Mouse (Mus musculus) MEL (cell line): ENCODE results near the gene Rmdn2.

ENCODE experiments used
- CHD2 ChIP-seq: IDR thresholded peaks from 2 replicates; pipeline ENCODE4 v1.6.1; 2011; ENCODE audit warnings: low read length, improper control_type of control experiment
- CTCF ChIP-seq, 3 experiments: IDR thresholded peaks in 2 of 3; conservative IDR thresholded peaks in 1 of 3; 2 replicates each; pipeline ENCODE4 v1.5.1; 2011 to 2012; ENCODE audit warnings: low read length in 3 of 3, low read depth in 2 of 3, mild to moderate bottlenecking in 2 of 3, improper control_type of control experiment in 1 of 3, inconsistent platforms in 1 of 3, mixed read lengths in 1 of 3, moderate library complexity in 1 of 3; ENCODE audit not compliant: control insufficient read depth in 1 of 3, insufficient read depth in 1 of 3, poor library complexity in 1 of 3, severe bottlenecking in 1 of 3
- E2F4 ChIP-seq: IDR thresholded peaks from 2 replicates; pipeline ENCODE4 v1.6.1; 2011; ENCODE audit warnings: low read depth, low read length, improper control_type of control experiment, borderline replicate concordance
- USF2 ChIP-seq, 2 experiments: IDR thresholded peaks; 2 replicates each; pipeline ENCODE4 v1.6.1; 2011 to 2012; ENCODE audit warnings: improper control_type of control experiment in 2 of 2, low read length in 2 of 2, borderline replicate concordance in 1 of 2, inconsistent platforms in 1 of 2, low read depth in 1 of 2, mild to moderate bottlenecking in 1 of 2; ENCODE audit not compliant: insufficient read depth in 1 of 2
- ZKSCAN1 ChIP-seq: IDR thresholded peaks from 2 replicates; pipeline ENCODE4 v1.6.1; 2012; ENCODE audit warnings: low read depth, mild to moderate bottlenecking, inconsistent platforms, low read length, improper control_type of control experiment, moderate library complexity
- ZMIZ1 ChIP-seq: IDR thresholded peaks from 2 replicates; pipeline ENCODE4 v1.6.1; 2012; ENCODE audit warnings: low read depth, mild to moderate bottlenecking, inconsistent platforms, low read length, improper control_type of control experiment, moderate library complexity

DNA sequence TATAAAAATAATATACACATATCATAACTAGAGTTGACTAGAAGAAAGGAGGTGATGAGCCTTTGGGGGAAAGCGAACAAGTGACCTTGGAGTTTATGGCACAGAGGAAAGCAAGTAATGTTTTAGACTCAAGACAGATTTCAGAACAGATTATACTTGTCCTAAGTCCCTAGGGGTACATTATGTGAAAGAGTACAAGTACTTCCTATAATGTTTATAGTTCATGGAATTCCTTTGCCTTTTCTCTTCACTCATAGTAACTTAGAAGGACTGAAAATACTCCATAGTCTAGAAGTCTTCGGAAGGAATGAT, 52.4 kb downstream of the Rmdn2 start:
- TF ChIP-seq E2F4 (no peak), ZKSCAN1 (no peak), CTCF (IDR thresholded peaks at IDR 0.05 in 2 of 3, conservative IDR thresholded peaks at IDR 0.05 in 1 of 3; ENCODE audit: control insufficient read depth in 1 of 3, insufficient read depth in 1 of 3, low read depth in 2 of 3, low read length in 3 of 3, poor library complexity in 1 of 3, severe bottlenecking in 1 of 3) (no peak), CHD2 (no peak), USF2 (IDR thresholded peaks at IDR 0.05; ENCODE audit: borderline replicate concordance in 1 of 2, insufficient read depth in 1 of 2, low read depth in 1 of 2, low read length in 2 of 2) (no peak), ZMIZ1 (no peak)
